Mouse (Mus musculus): Measurements from ENCODE around the gene Cdk14. TPM values are rescaled to one million over a fixed set of nuclear protein-coding genes. Genes with fewer than 3 reads are reported as not detected.

The Cdk14 gene
- polyA plus RNA-seq (2012; ENCODE audit: insufficient read depth, insufficient read length, missing spikeins): 9.9 and 10.1 TPM in 2 replicates

- Histone ChIP-seq H3K27ac (replicated peaks; ENCODE audit: low read depth, low read length) (peak within 1 kb of the TSS; percentile 76), H3K4me1 (ENCODE audit: control insufficient read depth, insufficient read depth, insufficient read length, low read length) (no peaks in the 10 kb centered on the region), H3K4me3 (ENCODE audit: insufficient read depth, low read depth, low read length) (peak within 1 kb of the TSS; percentile 35)
Measured at GRCm38 (mm10) chr5:5419992-5420455, at the start of gene Cdk14. TSS of gene Cdk14 (minus strand) at chr5:5420312.

- no peaks in the 10 kb centered on the region for H3K4me1 ChIP-seq (ENCODE audit: control insufficient read depth, insufficient read depth, insufficient read length, low read length)
- H3K4me3 ChIP-seq (ENCODE audit: insufficient read depth, low read depth, low read length): no peak overlapping the region
- H3K27ac ChIP-seq (replicated peaks; ENCODE audit: low read depth, low read length): no peak overlapping the region
Measured at GRCm38 (mm10) chr5:5465256-5465655, 45.1 kb upstream of the Cdk14 start.

GRCm38 (mm10) chr5:5431746-5432438, 11.8 kb upstream of the Cdk14 start:
- Histone ChIP-seq H3K27ac (replicated peaks; ENCODE audit: low read depth, low read length) (no peak overlapping the region), H3K4me1 (ENCODE audit: control insufficient read depth, insufficient read depth, insufficient read length, low read length) (no peaks in the 10 kb centered on the region), H3K4me3 (ENCODE audit: insufficient read depth, low read depth, low read length) (no peak overlapping the region)

GRCm38 (mm10) chr5:5423723-5424171, 3.6 kb upstream of the Cdk14 start:
- Histone ChIP-seq H3K4me1 (ENCODE audit: control insufficient read depth, insufficient read depth, insufficient read length, low read length) (no peaks in the 10 kb centered on the region), H3K27ac (replicated peaks; ENCODE audit: low read depth, low read length) (no peak overlapping the region), H3K4me3 (ENCODE audit: insufficient read depth, low read depth, low read length) (no peak overlapping the region)

GRCm38 (mm10) chr5:5423081-5423480, 3.0 kb upstream of the Cdk14 start:
- no peaks in the 10 kb centered on the region for H3K4me1 ChIP-seq (ENCODE audit: control insufficient read depth, insufficient read depth, insufficient read length, low read length)
- no peak overlapping the region for H3K27ac ChIP-seq (replicated peaks; ENCODE audit: low read depth, low read length)

GRCm38 (mm10) chr5:5421439-5421838, 1.3 kb upstream of the Cdk14 start:
- Histone ChIP-seq H3K27ac (replicated peaks; ENCODE audit: low read depth, low read length) (no peak overlapping the region), H3K4me3 (ENCODE audit: insufficient read depth, low read depth, low read length) (no peak overlapping the region), H3K4me1 (ENCODE audit: control insufficient read depth, insufficient read depth, insufficient read length, low read length) (no peaks in the 10 kb centered on the region)

More at GRCm38 (mm10) chr5:5423081-5423480, 3.0 kb upstream of the Cdk14 start:
- no peak overlapping the region for H3K4me3 ChIP-seq (ENCODE audit: insufficient read depth, low read depth, low read length)

GRCm38 (mm10) chr5:5419253-5419652, 859 bp downstream of the Cdk14 start:
- Histone ChIP-seq H3K27ac (replicated peaks; ENCODE audit: low read depth, low read length) (peak overlapping the region; percentile 28), H3K4me1 (ENCODE audit: control insufficient read depth, insufficient read depth, insufficient read length, low read length) (no peaks in the 10 kb centered on the region), H3K4me3 (ENCODE audit: insufficient read depth, low read depth, low read length) (no peak overlapping the region)

GRCm38 (mm10) chr5:5414835-5415234, 5.3 kb downstream of the Cdk14 start:
- H3K27ac ChIP-seq (replicated peaks; ENCODE audit: low read depth, low read length): no peak overlapping the region
- no peaks in the 10 kb centered on the region for H3K4me1 ChIP-seq (ENCODE audit: control insufficient read depth, insufficient read depth, insufficient read length, low read length)
- H3K4me3 ChIP-seq (ENCODE audit: insufficient read depth, low read depth, low read length): no peak overlapping the region

GRCm38 (mm10) chr5:5411886-5412285, 8.2 kb downstream of the Cdk14 start:
- H3K4me3 ChIP-seq (ENCODE audit: insufficient read depth, low read depth, low read length): no peak overlapping the region
- no peaks in the 10 kb centered on the region for H3K4me1 ChIP-seq (ENCODE audit: control insufficient read depth, insufficient read depth, insufficient read length, low read length)
- no peak overlapping the region for H3K27ac ChIP-seq (replicated peaks; ENCODE audit: low read depth, low read length)

GRCm38 (mm10) chr5:5401986-5402385, 18.1 kb downstream of the Cdk14 start:
- Histone ChIP-seq H3K27ac (replicated peaks; ENCODE audit: low read depth, low read length) (no peak overlapping the region), H3K4me3 (ENCODE audit: insufficient read depth, low read depth, low read length) (no peak overlapping the region), H3K4me1 (ENCODE audit: control insufficient read depth, insufficient read depth, insufficient read length, low read length) (no peaks in the 10 kb centered on the region)

GRCm38 (mm10) chr5:5392786-5393185, 27.3 kb downstream of the Cdk14 start:
- no peak overlapping the region for H3K27ac ChIP-seq (replicated peaks; ENCODE audit: low read depth, low read length)
- no peaks in the 10 kb centered on the region for H3K4me1 ChIP-seq (ENCODE audit: control insufficient read depth, insufficient read depth, insufficient read length, low read length)
- no peak overlapping the region for H3K4me3 ChIP-seq (ENCODE audit: insufficient read depth, low read depth, low read length)

- Histone ChIP-seq H3K4me1 (ENCODE audit: control insufficient read depth, insufficient read depth, insufficient read length, low read length) (peaks cover 2% of the 10 kb centered on the region; the same call in 1 of the 2 replicates), H3K27ac (replicated peaks; ENCODE audit: low read depth, low read length) (peak overlapping the region; percentile 72), H3K4me3 (ENCODE audit: insufficient read depth, low read depth, low read length) (peak overlapping the region; percentile 78)
Measured at GRCm38 (mm10) chr5:5380731-5381718, 39.1 kb downstream of the Cdk14 start.

- H3K27ac ChIP-seq (replicated peaks; ENCODE audit: low read depth, low read length): peak overlapping the region; percentile 73
- H3K4me3 ChIP-seq (ENCODE audit: insufficient read depth, low read depth, low read length): peak overlapping the region; percentile 78
- peaks cover 2% of the 10 kb centered on the region; the same call in 1 of the 2 replicates for H3K4me1 ChIP-seq (ENCODE audit: control insufficient read depth, insufficient read depth, insufficient read length, low read length)
Measured at GRCm38 (mm10) chr5:5379870-5380730, 40.0 kb downstream of the Cdk14 start.

- Histone ChIP-seq H3K27ac (replicated peaks; ENCODE audit: low read depth, low read length) (peak overlapping the region; percentile 73), H3K4me3 (ENCODE audit: insufficient read depth, low read depth, low read length) (peak overlapping the region; percentile 78), H3K4me1 (ENCODE audit: control insufficient read depth, insufficient read depth, insufficient read length, low read length) (peaks cover 2% of the 10 kb centered on the region; the same call in 1 of the 2 replicates)
Measured at GRCm38 (mm10) chr5:5379501-5379869, 40.6 kb downstream of the Cdk14 start.

All from brown adipose tissue, adult 24 weeks (tissue).